Mouse (Mus musculus) thymus, adult 2 months (tissue): ENCODE results near the gene Tmem131. TPM values are rescaled to one million over a fixed set of nuclear protein-coding genes. Genes with fewer than 3 reads are reported as not detected.

ENCODE experiments used
- DNase-seq: peaks from one replicate; pipeline ENCODE4 v3.0.0; 2021
- H3K27ac ChIP-seq: fragments of 200-500 bp; 2 replicates; pipeline ENCODE4 v1.5.1; 2012; ENCODE audit warnings: low read length, control low read depth; ENCODE audit not compliant: control insufficient read depth, insufficient read depth
- H3K27me3 ChIP-seq: fragments of 200-500 bp; 2 replicates; pipeline ENCODE4 v1.6.1; 2012; ENCODE audit warnings: mild to moderate bottlenecking, low read length, moderate library complexity, mixed read lengths; ENCODE audit not compliant: control insufficient read depth, insufficient read depth
- H3K36me3 ChIP-seq: fragments of 200-500 bp; 2 replicates; pipeline ENCODE4 v1.6.1; 2012; ENCODE audit warnings: mild to moderate bottlenecking, low read length, moderate library complexity; ENCODE audit not compliant: control insufficient read depth, insufficient read depth
- H3K4me1 ChIP-seq: fragments of 200-500 bp; replicated peaks from 2 replicates; pipeline ENCODE4 v1.6.1; 2012; ENCODE audit warnings: low read length; ENCODE audit not compliant: control insufficient read depth, insufficient read depth
- H3K4me3 ChIP-seq: fragments of 200-500 bp; 2 replicates; pipeline ENCODE4 v1.5.1; 2012; ENCODE audit warnings: mild to moderate bottlenecking, low read length, control low read depth, moderate library complexity; ENCODE audit not compliant: control insufficient read depth, insufficient read depth
- CTCF ChIP-seq: fragments of 200-500 bp; IDR thresholded peaks from 2 replicates; pipeline ENCODE4 v1.5.1; 2012; ENCODE audit warnings: mild to moderate bottlenecking, control low read depth, low read length, moderate library complexity, borderline replicate concordance; ENCODE audit not compliant: control insufficient read depth, poor library complexity, insufficient read depth; ENCODE audit errors: extremely low read depth
- POLR2A ChIP-seq: fragments of 200-500 bp; IDR thresholded peaks from 2 replicates; pipeline ENCODE4 v1.6.1; 2012; ENCODE audit warnings: mild to moderate bottlenecking, low read length, control low read depth, moderate library complexity; ENCODE audit not compliant: control insufficient read depth, poor library complexity, insufficient read depth; ENCODE audit errors: extremely low read depth
- WGBS: fragments of 180-500 bp; shearing (Covaris S2); methylation state at CpG from one replicate; pipeline ENCODE4 v1.1.7; 2018; 5-methylcytosine and 5-hydroxymethylcytosine counted together
- polyA plus RNA-seq: library from polyadenylated mRNA; depleted of rRNA; stranded (reverse); fragments of >200 nt; gene quantifications from 2 replicates; pipeline ENCODE4 v1.2.3, GENCODE M21; 2012

Gene Tmem131
- polyA plus RNA-seq, 1 experiment, result 51.1 TPM

DNA sequence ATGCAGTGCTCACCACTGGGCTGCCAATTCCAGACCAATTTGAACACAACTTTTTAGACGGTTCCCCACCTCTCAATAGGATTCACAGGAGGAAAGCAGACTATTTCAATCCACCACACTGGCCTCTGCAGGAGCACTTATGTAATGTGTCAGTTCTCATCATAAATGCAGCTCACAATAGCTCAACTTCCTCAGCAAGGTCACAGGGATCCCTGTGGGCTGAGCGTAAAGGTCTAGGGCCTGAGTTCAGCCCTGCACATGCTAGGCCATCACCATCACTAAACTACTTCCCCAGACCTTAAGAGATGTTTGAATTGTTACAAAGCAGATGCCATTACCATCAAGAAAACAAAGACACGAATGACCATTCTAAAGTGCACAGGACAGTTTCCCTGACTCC is 58.9 kb downstream of the Tmem131 start:
- H3K27ac ChIP-seq, result no peak overlapping the region

DNA sequence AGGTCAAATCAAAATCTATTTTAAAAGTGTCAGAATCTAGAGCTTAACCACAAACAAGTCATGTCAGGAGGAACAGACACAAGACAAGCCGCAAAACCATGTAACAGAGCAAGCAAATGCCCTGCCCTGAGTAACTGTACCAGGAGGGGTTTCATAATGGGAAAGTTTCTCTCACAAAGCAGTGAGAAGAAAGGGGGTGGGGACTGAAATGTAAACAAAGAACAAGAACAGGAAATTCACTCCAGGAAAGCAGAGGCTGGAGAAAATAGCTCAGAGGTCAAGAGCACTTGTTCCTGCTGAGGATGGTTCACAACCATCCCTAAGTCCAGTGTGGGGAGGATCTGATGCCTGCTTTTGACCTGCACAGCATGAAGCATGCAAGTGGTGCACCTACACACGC is 59.7 kb downstream of the Tmem131 start:
- TF ChIP-seq POLR2A (no peak), CTCF (no peak)
- Histone ChIP-seq H3K36me3 (peaks cover 12% of the 10 kb centered on the region), H3K27ac (peak overlapping the region; percentile 26; the same call in 1 of the 2 replicates), H3K4me1 (peaks cover 13% of the 10 kb centered on the region), H3K27me3 (no peaks in the 10 kb centered on the region), H3K4me3 (no peak overlapping the region)
- DNase-seq, result peak; percentile 16
- 6% methylated on average over 2 of the region's 2 CpGs for WGBS

More for the DNA sequence above, 58.9 kb downstream of the Tmem131 start:
- Histone ChIP-seq H3K4me1 (peaks cover 13% of the 10 kb centered on the region), H3K27me3 (no peaks in the 10 kb centered on the region), H3K4me3 (no peak overlapping the region), H3K36me3 (peaks cover 12% of the 10 kb centered on the region)
- WGBS, result 62% methylated on average over 3 of the region's 3 CpGs
- TF ChIP-seq POLR2A (no peak), CTCF (no peak)
- DNase-seq, result no peak

DNA sequence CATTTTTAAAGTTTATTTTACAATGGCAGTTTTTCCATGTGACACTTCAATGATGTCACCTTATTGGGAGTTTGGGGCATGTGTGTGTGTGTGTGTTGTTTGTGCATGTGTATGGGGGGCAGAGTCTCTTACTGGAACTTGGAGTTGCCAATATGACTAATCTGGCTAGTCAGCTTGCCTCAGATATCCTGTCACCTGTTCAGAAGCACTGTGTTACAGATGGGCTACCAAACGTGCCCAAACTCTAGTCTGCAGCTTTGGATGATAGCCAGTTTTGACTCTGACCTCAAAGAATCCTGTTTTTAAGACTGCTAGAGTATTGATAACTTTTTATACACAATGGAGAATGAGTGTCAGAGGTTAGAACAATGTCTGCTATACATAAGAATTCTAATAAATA is 64.3 kb downstream of the Tmem131 start:
- TF ChIP-seq POLR2A (no peak), CTCF (no peak)
- H3K27me3 ChIP-seq, result no peaks in the 10 kb centered on the region
- no peak for DNase-seq
- H3K4me3 ChIP-seq, result no peak overlapping the region
- no peak overlapping the region for H3K27ac ChIP-seq
- WGBS, result 19% methylated on average over 1 of the region's 1 CpGs
- H3K36me3 ChIP-seq, result peaks cover 8% of the 10 kb centered on the region
- peaks cover 19% of the 10 kb centered on the region for H3K4me1 ChIP-seq

DNA sequence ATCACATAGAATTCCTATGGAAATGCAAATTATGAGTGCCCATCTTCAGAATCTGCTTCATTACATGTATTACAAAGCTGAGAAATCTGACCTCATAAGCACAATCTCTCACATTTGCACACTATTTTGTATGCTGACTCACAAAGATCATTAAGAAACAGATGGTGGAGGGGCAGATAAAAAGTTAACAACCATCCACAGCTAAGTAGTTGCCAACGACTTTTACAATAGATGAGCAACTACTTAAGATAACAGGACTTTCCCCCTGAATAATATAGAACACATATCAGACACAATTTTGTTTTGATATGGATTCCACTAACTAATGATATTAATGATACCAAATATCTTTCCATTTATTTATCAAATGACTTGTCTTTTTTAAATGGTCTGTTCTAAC is 66.3 kb downstream of the Tmem131 start:
- H3K4me3 ChIP-seq, result no peak overlapping the region
- no peaks in the 10 kb centered on the region for H3K27me3 ChIP-seq
- WGBS, result 95% methylated on average over 1 of the region's 1 CpGs
- no peak for TF ChIP-seq POLR2A
- TF ChIP-seq CTCF, result no peak
- H3K4me1 ChIP-seq, result peaks cover 14% of the 10 kb centered on the region
- H3K36me3 ChIP-seq, result peaks cover 11% of the 10 kb centered on the region
- DNase-seq, result no peak
- no peak overlapping the region for H3K27ac ChIP-seq

DNA sequence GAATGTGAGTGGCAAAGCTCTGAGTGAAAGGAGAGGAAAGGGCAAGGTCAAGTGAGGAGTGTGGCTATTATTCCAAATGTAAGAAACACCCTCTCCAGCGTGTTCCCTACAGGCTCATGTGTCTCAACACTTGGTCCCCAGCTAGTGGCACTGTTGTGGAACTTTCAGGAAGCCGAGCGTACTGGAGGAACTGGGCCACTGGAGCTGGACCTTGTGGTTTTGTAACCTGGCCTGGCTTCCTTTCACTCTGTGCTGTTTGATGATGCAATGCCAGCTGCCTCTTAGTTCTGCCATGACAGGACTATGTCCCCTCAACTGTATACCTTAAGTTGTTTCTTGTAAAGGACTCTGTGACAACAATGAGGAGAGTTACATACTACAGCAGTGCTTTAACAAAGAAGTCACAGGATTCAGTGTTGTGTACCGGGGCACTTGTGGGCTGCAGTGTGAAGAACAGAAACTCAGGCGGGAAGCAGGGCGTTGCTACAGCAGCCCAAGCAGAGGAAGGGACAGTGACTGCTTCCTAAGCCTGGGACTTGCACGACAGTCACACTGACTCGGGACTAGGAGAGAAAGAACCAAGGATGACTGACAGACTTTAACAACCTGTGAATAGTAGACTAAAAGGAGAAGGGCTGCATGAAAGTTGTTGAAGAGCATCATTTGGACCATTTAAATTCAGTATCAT is 68.4 kb downstream of the Tmem131 start:
- peaks cover 14% of the 10 kb centered on the region for H3K4me1 ChIP-seq
- no peaks in the 10 kb centered on the region for H3K27me3 ChIP-seq
- DNase-seq, result no peak
- peaks cover 16% of the 10 kb centered on the region for H3K36me3 ChIP-seq
- no peak overlapping the region for H3K4me3 ChIP-seq
- no peak overlapping the region for H3K27ac ChIP-seq
- TF ChIP-seq POLR2A (no peak), CTCF (no peak)
- 43% methylated on average over 8 of the region's 8 CpGs for WGBS

DNA sequence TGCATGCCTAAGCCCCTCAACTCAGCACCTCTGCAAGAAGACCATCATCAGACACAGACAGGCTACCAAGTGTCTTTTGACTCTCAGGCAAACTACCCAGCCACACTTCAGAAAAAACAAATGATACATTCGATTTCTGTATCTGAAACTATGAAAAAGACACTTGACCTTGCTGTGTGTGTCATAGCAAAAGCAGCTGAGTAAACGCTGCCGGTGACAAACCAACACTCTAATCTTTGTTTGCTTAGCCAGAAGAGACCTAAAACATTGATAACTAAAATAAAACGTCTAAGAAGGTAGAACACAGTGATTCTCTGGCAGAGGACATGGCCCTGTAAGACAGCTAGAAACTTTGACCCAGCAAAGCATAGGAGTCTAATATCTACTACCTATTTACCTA is 72.2 kb downstream of the Tmem131 start:
- no peak for DNase-seq
- H3K4me1 ChIP-seq, result peaks cover 14% of the 10 kb centered on the region
- no peaks in the 10 kb centered on the region for H3K27me3 ChIP-seq
- H3K27ac ChIP-seq, result no peak overlapping the region
- WGBS, result 88% methylated on average over 4 of the region's 4 CpGs
- TF ChIP-seq CTCF, result no peak
- H3K4me3 ChIP-seq, result no peak overlapping the region
- H3K36me3 ChIP-seq, result peaks cover 20% of the 10 kb centered on the region

DNA sequence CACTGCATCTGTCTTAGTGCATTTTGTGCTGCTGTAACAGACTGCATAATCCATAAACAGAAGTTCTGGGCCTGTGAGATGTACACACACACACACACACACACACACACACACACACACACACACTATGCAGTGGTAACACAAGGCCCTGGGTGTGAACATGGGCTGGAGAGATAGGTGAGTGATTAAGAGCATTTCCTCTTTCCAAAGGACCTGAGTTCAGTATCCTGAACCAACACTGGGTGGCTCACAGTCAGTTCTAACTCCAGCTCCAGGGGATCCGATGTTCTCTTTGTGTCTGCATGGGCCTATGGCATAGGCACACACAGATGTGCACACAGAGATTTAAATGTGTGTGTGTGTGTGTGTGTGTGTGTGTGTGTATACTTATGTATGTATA is 72.9 kb downstream of the Tmem131 start:
- 94% methylated on average over 1 of the region's 1 CpGs for WGBS
- no peak for DNase-seq
- Histone ChIP-seq H3K36me3 (peaks cover 20% of the 10 kb centered on the region), H3K4me3 (no peak overlapping the region), H3K27ac (no peak overlapping the region), H3K27me3 (no peaks in the 10 kb centered on the region), H3K4me1 (peaks cover 11% of the 10 kb centered on the region)
- TF ChIP-seq POLR2A (no peak), CTCF (no peak)
